Mouse (Mus musculus): ENCODE results near the gene Sgms1.

DNA sequence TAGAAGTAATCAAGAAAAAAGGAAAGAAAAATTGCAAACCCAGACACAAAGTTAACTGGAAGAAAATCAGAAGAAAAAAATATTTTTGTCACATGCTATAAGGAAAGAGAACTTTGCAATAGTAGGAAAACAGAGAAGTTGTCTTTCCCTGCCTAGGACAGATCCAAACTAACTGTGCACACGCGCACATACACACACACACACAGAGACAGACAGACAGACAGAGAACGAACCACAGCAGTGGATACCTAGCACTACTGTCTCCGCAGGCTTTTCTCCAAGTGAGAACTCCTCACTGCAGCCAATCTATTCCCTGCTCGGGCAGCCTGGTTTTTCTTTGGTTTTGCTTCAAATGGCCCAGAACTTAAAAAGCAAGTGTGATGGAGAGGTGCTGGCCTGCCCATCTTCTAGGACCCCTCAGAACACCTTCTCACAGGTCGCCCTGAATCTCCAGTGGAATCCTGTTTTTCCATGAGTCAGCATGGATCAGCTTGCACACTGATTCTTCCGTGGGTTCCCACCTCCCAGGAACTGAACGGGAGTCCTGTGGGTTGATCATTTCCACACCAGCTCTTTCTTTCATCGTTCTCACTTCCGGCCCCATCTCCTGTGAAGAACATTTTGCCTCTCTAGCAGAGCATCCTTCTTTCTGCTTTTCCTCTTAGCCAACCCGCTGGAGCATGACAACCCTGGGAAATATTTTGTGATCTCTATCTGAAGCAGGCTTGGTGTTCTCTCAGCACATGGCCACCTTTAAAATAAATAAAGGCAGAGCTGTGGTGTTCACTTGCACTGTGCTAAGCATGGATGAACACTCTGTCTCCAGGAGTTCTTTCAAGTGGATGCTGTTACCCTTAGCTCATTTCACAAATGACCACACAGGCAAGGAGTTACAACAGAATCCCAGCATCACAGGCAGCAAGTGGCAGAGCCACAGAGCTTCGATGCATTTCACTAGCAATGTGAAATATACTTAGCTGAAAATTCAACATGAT lies 96.4 kb downstream of the Sgms1 start:
- TF ChIP-seq GATA1 (IDR thresholded peaks at IDR 0.05; ENCODE audit: borderline replicate concordance, low read length) (no peak), FLI1 (IDR thresholded peaks at IDR 0.05; ENCODE audit: low read length) (no peak)
